Mouse (Mus musculus) testis, adult 2 months (tissue): ENCODE data around the gene Pde4dip.

Source experiments
- CTCF ChIP-seq: fragments of 200-500 bp; IDR thresholded peaks from 2 replicates; pipeline ENCODE4 v1.5.1; 2012; ENCODE audit warnings: low read depth, mild to moderate bottlenecking, inconsistent platforms, low read length, moderate library complexity; ENCODE audit not compliant: control insufficient read depth, insufficient read depth, insufficient replicate concordance
- POLR2A ChIP-seq: fragments of 200-500 bp; IDR thresholded peaks from 2 replicates; pipeline ENCODE4 v1.6.1; 2012; ENCODE audit warnings: low read depth, mild to moderate bottlenecking, inconsistent platforms, low read length, moderate library complexity; ENCODE audit not compliant: control insufficient read depth

- TF ChIP-seq CTCF = no peak
- no peak for TF ChIP-seq POLR2A
These were observed 82.9 kb downstream of the Pde4dip start for GRCm38 (mm10) chr3:97805559-97805958.
